Mouse (Mus musculus) midbrain, embryonic 10.5 days (tissue): ENCODE data around the gene Ddx5. TPM values are rescaled to one million over a fixed set of nuclear protein-coding genes. Genes with fewer than 3 reads are reported as not detected.
"Not testable (repeated sequence)": the region's sequence is repeated elsewhere in the genome, so short reads cannot be mapped to it uniquely, and the experiment has no call there.

Experiments used
- DNase-seq: peaks from one replicate; pipeline ENCODE4 v3.0.0-alpha.2; 2017; ENCODE audit warnings: low spot score
- H3K27ac ChIP-seq: fragments of 300-500 bp; sonication (generic); replicated peaks from 2 replicates; pipeline ENCODE4 v1.5.1; 2016; ENCODE audit warnings: mild to moderate bottlenecking
- H3K27me3 ChIP-seq: fragments of 300-500 bp; sonication (generic); 2 replicates; pipeline ENCODE4 v1.6.1; 2016; ENCODE audit warnings: low read depth, mild to moderate bottlenecking; ENCODE audit not compliant: poor library complexity, severe bottlenecking
- H3K36me3 ChIP-seq: fragments of 300-500 bp; sonication (generic); 2 replicates; pipeline ENCODE4 v1.6.1; 2016; ENCODE audit warnings: mild to moderate bottlenecking, moderate library complexity
- H3K4me1 ChIP-seq: fragments of 300-500 bp; sonication (generic); 2 replicates; pipeline ENCODE4 v1.6.1; 2016
- H3K4me3 ChIP-seq: fragments of 300-500 bp; sonication (generic); 2 replicates; pipeline ENCODE4 v1.5.1; 2016; ENCODE audit warnings: mild to moderate bottlenecking, moderate library complexity
- H3K9me3 ChIP-seq: fragments of 300-500 bp; sonication (generic); replicated peaks from 2 replicates; pipeline ENCODE4 v1.6.1; 2016; ENCODE audit warnings: mild to moderate bottlenecking
- WGBS: fragments of 180-500 bp; shearing (Covaris S2); methylation state at CpG from one replicate; pipeline ENCODE4 v1.1.7; 2016; 5-methylcytosine and 5-hydroxymethylcytosine counted together
- polyA plus RNA-seq: library from polyadenylated mRNA; unstranded; fragments of >200 nt; fragmentation: Nextera tagmentation; extraction: Ambion mirVana; gene quantifications from 2 replicates; pipeline ENCODE4 v1.2.1, GENCODE M21; 2016

Gene Ddx5
- polyA plus RNA-seq, 1 experiment from 2014 or later = 295 TPM

DNA sequence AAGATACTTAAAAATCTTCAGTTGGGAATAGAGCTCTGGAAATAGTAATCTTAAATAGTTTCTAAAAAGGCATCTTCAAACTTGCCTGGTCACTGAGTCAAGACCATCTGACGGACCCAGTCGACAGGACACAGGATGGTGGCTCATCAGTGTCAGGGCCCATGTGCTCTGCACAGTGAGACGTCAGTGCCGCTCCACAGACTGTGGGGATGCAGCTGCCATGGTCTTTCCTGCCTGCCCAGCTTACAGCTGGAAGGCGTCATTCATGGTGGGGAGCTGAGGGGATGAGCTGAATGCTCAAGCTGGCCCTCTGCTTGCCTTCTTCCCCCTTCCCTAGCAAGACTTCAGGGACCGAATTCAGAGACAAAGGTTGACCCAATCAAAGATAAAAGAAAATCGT is 27.3 kb upstream of the Ddx5 start:
- WGBS = 84% methylated on average over 7 of the region's 7 CpGs
- Histone ChIP-seq H3K36me3 (peaks cover 99% of the 10 kb centered on the region), H3K27me3 (no peaks in the 10 kb centered on the region), H3K4me1 (no peaks in the 10 kb centered on the region), H3K9me3 (no peaks in the 10 kb centered on the region), H3K4me3 (no peak overlapping the region), H3K27ac (no peak overlapping the region)
- no peak for DNase-seq

GRCm38 (mm10) chr11:106815761-106816160 is 26.8 kb upstream of the Ddx5 start:
- Histone ChIP-seq H3K27ac (no peak overlapping the region), H3K36me3 (peaks cover 99% of the 10 kb centered on the region)

GRCm38 (mm10) chr11:106815331-106815730 is 26.3 kb upstream of the Ddx5 start:
- 93% methylated on average over 2 of the region's 2 CpGs for WGBS
- no peak overlapping the region for H3K4me3 ChIP-seq
- no peak for DNase-seq
- no peak overlapping the region for H3K27ac ChIP-seq
- no peaks in the 10 kb centered on the region for H3K9me3 ChIP-seq
- no peaks in the 10 kb centered on the region for H3K27me3 ChIP-seq
- no peaks in the 10 kb centered on the region for H3K4me1 ChIP-seq
- peaks cover 99% of the 10 kb centered on the region for H3K36me3 ChIP-seq

More at GRCm38 (mm10) chr11:106815761-106816160, 26.8 kb upstream of the Ddx5 start:
- no peak for DNase-seq
- H3K27me3 ChIP-seq = no peaks in the 10 kb centered on the region
- H3K4me3 ChIP-seq = no peak overlapping the region
- whole genome bisulfite sequencing = 97% methylated on average over 2 of the region's 2 CpGs
- H3K4me1 ChIP-seq = no peaks in the 10 kb centered on the region
- H3K9me3 ChIP-seq = no peaks in the 10 kb centered on the region

GRCm38 (mm10) chr11:106814601-106815320 is 25.8 kb upstream of the Ddx5 start:
- no peaks in the 10 kb centered on the region for H3K9me3 ChIP-seq
- no peaks in the 10 kb centered on the region for H3K27me3 ChIP-seq
- DNase-seq = no peak
- WGBS = 79% methylated on average over 14 of the region's 14 CpGs
- H3K36me3 ChIP-seq = peaks cover 99% of the 10 kb centered on the region
- H3K4me1 ChIP-seq = no peaks in the 10 kb centered on the region
- H3K27ac ChIP-seq = no peak overlapping the region
- no peak overlapping the region for H3K4me3 ChIP-seq

GRCm38 (mm10) chr11:106812410-106813136 is 23.6 kb upstream of the Ddx5 start:
- H3K36me3 ChIP-seq = peaks cover 98% of the 10 kb centered on the region
- 93% methylated on average over 7 of the region's 7 CpGs for WGBS

GRCm38 (mm10) chr11:106807442-106807841 is 18.5 kb upstream of the Ddx5 start:
- not testable (repeated sequence) for DNase-seq
- peaks cover 86% of the 10 kb centered on the region for H3K36me3 ChIP-seq

More at GRCm38 (mm10) chr11:106812410-106813136, 23.6 kb upstream of the Ddx5 start:
- Histone ChIP-seq H3K9me3 (no peaks in the 10 kb centered on the region), H3K4me3 (no peak overlapping the region), H3K27me3 (no peaks in the 10 kb centered on the region), H3K27ac (no peak overlapping the region), H3K4me1 (no peaks in the 10 kb centered on the region)
- no peak for DNase-seq

DNA sequence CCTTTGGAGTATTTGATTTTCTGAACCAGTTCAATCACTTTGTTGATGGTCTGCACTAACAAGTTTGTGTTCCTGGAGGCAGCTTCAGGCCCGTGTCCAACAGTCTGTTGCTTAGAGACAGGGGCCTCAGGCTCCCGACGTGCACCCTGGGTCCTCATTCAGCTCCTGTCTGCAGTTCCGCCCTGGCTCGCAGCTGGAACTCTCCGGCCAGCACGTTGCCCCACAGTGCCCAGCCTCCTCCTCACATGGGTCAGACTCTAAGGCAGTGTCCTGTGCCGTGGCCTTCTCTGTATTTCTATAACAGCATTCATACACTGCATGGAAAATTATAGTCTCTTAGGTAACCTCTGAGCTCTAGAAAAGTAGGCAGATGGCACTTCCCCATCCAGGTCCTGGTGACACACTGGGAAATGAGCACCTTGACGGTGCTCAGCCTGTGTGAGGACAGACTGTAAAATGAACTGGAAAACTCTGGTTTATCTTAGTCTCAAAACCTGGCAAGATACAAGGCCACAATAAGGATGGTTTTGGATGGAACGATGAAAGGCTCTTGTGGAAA is 13.2 kb upstream of the Ddx5 start:
- WGBS = 92% methylated on average over 10 of the region's 10 CpGs

More at GRCm38 (mm10) chr11:106807442-106807841, 18.5 kb upstream of the Ddx5 start:
- 100% methylated on average over 1 of the region's 1 CpGs for WGBS
- H3K27ac ChIP-seq, H3K4me3 ChIP-seq, H3K9me3 ChIP-seq, H3K4me1 ChIP-seq, H3K27me3 ChIP-seq: not testable (repeated sequence)

GRCm38 (mm10) chr11:106795679-106796078 is 6.7 kb upstream of the Ddx5 start:
- Histone ChIP-seq H3K36me3 (peaks cover 91% of the 10 kb centered on the region), H3K9me3 (peaks cover 6% of the 10 kb centered on the region), H3K4me3 (no peak overlapping the region), H3K27me3 (no peaks in the 10 kb centered on the region), H3K27ac (no peak overlapping the region), H3K4me1 (peaks cover 7% of the 10 kb centered on the region)
- WGBS = 75% methylated on average over 9 of the region's 9 CpGs
- DNase-seq = no peak

More for the DNA sequence above, 13.2 kb upstream of the Ddx5 start:
- Histone ChIP-seq H3K36me3 (peaks cover 89% of the 10 kb centered on the region), H3K27ac (no peak overlapping the region), H3K4me1 (no peaks in the 10 kb centered on the region), H3K9me3 (peaks cover 6% of the 10 kb centered on the region), H3K4me3 (no peak overlapping the region), H3K27me3 (no peaks in the 10 kb centered on the region)
- DNase-seq = no peak

- peaks cover 6% of the 10 kb centered on the region for H3K9me3 ChIP-seq
- H3K4me1 ChIP-seq = peaks cover 18% of the 10 kb centered on the region
- 77% methylated on average over 4 of the region's 4 CpGs for WGBS
- H3K27me3 ChIP-seq = no peaks in the 10 kb centered on the region
- peaks cover 72% of the 10 kb centered on the region for H3K36me3 ChIP-seq
- H3K4me3 ChIP-seq = no peak overlapping the region
- no peak overlapping the region for H3K27ac ChIP-seq
- DNase-seq = no peak
Measured at GRCm38 (mm10) chr11:106793846-106794245, 4.9 kb upstream of the Ddx5 start.

- 0% methylated on average over 6 of the region's 6 CpGs for WGBS
- Histone ChIP-seq H3K4me3 (peak overlapping the region; percentile 96), H3K36me3 (peaks cover 64% of the 10 kb centered on the region), H3K9me3 (no peaks in the 10 kb centered on the region), H3K27ac (peak overlapping the region; percentile 100), H3K4me1 (peaks cover 30% of the 10 kb centered on the region), H3K27me3 (no peaks in the 10 kb centered on the region)
- peak; percentile 32 for DNase-seq
Measured at GRCm38 (mm10) chr11:106789649-106790048, 664 bp upstream of the Ddx5 start.

GRCm38 (mm10) chr11:106788026-106788774 is 785 bp downstream of the Ddx5 start:
- Histone ChIP-seq H3K4me1 (peaks cover 30% of the 10 kb centered on the region), H3K9me3 (no peaks in the 10 kb centered on the region), H3K36me3 (peaks cover 64% of the 10 kb centered on the region), H3K4me3 (peak overlapping the region; percentile 96), H3K27ac (peak overlapping the region; percentile 100), H3K27me3 (no peaks in the 10 kb centered on the region)
- 0% methylated on average over 74 of the region's 79 CpGs for WGBS
- peak; percentile 98 for DNase-seq
